Mouse (Mus musculus): Measurements from ENCODE around the gene G430095P16Rik.

Gene G430095P16Rik

DNA sequence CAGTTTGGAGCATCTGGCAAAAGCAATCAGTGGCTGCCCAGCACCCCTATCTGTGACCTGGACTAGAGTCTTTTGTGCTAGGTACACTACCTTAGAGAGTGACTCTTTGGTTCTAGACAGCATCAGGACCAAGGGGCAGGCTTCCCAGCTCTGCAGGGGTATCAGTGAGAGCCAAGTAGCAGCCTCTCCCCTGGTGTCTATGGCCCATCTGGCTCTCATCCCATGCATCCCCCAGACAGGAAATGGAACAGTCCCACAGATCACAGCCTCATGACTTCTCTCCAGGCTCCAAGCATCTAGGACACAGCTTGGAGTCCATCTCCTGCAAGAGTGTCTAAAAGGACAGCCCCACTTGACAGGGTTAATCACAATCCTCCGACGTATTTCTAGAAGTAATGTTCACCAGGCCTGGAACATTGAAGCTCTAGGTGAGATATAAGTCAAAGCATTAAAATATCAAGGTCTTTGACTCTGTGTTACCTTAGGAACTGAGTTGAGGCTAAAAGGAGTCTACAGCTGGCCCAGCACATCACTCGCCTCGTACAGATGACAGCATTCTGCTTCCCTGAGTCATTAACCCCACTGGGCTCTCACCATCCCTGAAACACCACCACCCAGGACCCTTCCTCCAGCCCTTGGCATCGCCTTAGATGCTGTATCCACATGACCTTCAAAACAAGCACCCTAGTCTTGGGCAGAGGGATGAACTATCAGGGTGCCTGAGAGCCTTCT lies 3.7 kb upstream of the G430095P16Rik start:
- DNase-seq (ENCODE audit: low read depth, low spot score) = no peak

DNA sequence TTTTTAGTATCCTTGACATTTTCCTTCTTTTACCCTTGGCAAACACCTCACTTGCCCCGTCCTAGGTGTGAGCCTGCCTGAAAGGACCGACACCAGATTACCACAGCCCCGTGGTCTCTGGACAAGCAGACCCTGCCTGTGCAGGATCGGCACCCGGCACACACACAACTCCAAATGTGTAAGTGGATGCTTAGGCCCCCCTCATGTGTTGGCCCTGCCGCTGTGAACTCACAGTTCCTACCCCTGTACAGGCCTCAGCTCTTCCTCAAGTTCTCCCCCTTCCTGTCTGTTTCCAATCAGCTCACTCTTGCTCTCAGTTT lies 317 bp upstream of the G430095P16Rik start:
- no peak for DNase-seq (ENCODE audit: low read depth, low spot score)

DNA sequence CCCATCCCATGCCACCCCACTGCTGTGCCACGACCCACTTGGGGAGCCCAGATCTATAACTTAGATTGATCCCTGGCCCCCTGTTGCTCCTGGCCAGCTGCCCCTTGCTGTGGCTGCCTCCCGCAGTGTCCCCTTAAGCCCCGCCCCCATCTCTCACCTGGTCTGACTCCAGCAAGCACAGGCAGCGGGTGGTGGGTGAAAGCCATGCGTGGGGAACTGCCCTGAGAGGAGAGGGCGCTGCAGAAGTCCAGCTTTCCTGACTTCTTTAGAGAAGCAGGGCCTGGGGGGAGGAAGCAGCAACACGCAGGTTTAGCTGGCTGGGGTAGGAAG lies 729 bp downstream of the G430095P16Rik start:
- no peak for DNase-seq (ENCODE audit: low read depth, low spot score)

DNA sequence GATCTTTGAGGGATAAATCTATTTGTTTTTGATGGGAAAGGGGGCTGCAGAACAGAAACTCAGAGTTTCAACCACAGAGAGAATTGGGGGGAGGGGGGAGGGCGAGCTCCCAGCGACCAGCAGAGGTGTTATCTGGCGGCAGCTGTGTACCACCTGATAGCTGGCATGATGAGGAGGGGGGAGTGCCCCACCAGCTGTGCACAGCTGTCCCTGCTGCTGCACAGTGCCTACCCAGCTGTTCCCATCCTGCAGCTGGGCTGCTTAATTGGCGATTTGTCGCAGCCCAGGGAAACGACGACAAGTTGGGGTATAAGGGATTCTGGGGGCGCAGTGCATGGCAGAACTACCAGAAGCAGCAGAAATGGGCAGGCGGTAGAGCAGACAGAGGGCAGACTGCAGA lies 1.9 kb downstream of the G430095P16Rik start:
- no peak for DNase-seq (ENCODE audit: low read depth, low spot score)

DNA sequence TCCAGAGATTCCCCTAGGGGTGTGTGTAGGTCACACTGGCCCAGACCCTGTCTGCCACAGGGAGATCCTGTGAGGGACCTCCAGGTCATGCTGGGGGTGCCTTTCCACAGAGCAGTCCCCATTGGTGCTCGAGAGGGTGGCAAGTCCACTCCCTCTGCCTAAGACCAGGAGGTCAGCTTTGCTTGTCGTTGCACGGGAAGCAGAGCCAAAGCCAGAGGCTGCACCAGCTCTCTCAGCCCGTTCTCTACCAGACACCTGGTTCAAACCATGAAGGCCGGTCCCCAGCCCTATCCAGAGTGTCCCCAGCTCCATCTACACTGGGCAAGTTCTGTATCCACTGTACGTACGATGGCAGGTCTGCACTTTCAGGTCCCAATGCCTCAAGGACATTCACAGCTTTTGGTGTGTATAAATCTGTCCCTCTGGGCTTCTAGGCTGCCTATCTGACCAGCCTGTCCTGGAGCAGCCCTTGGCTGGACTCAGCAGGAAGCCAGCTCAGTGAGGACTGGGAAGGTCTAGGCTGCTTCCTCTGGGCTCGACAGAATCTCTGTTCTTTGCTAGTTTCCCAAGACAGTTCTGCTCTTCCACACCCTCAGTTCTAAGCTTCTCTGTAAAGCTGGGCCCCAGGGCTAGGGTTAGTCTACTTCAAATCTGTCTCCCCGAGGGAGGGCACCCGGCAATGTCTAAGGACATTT lies 2.6 kb downstream of the G430095P16Rik start:
- DNase-seq (ENCODE audit: low read depth, low spot score) = no peak

DNA sequence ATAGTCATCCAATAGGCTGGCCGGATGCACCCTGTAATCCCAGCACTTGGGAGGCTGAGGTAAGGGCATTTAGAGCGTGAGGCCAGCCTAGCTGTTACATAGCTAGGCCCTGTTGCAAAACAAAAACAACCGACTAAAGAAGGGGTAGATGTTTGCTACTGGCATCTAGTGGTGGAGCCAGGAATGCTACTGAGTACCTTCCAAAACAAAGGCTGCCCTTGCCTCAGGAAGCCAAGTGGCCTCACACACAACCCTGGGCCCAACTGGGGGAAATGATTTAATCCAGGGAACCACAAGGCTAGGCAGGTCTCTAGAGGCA lies 3.1 kb downstream of the G430095P16Rik start:
- no peak for DNase-seq (ENCODE audit: low read depth, low spot score)

DNA sequence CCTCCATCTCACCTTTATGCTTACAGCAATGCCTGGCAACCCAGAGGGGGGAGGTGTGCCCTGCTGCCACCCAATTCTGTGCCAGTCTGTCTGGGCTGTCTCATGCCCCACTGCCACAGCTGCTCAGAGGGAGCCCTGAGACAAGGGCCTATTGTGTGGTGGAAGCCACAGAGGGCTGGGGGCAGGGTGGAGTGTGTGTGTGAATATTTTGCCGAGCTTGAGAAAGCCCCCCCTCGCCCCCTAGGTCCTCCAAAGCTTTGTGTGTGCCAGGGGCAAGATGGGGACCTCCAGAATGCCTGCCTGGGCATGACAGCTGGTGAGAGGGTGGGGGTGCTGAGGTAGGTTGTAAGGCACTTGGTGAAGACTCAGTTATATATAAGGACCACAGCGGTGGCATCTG lies 5.7 kb downstream of the G430095P16Rik start:
- no peak for DNase-seq (ENCODE audit: low read depth, low spot score)

DNA sequence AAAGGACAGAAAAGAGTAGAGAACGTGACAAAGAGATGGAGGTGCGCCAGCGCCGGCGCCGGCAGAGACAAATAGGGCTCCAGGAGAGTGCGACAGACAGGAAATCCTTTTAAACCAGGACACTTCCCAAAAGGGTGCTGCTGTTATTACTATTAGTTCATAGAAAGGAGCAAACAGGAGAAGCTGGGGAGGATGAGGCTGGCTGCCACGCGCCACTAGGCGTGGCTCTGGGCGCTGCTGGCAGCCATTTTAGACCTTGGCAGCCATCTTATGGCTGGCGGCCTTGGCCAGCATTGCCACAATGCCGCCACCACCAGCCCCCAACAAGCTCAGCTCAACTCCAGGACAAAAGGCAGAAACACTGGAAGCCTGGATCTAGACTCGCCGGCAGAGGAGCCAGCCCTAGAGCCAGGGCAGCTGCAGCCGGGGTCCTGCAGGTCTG lies 7.1 kb downstream of the G430095P16Rik start:
- no peak for DNase-seq (ENCODE audit: low read depth, low spot score)

DNA sequence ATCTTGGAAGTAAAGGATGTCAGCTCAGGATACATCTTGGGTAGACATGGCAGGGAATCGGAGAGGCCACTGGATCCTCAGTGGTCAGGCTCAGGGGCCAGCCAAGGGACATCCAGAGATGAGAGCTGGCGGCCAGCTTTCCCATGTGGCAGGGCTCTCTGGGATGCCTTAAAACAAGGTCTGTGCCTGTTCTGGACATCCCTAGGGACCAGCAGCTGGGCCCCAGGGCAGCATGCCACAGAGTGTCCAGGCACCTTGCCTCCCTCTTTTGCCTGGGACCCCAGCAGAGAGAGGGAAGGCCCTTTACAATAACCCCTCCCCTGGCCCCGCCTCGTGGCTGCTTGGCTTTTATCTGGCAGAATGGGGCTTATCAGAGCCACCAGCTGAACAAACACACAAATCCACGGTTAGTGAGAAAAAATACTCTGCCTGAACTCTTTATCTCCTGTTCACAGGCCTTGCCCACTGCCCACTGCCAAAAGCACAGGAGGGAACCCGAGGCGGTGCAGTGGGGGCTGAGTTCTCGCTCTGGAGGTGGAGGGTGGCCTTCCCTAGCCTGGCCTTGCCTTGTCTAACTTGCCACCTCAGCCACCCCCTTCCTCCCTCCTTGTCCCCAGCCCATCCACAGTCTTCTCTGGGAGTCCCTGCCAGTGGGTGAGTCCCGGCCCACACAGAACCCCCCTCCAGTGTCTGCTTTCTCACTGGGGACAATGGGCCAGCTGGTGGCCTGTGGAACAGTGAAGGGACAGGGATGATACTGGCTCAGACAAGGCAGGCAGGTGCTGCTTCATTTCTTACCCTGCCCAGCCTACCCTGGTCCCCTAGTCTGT lies 7.9 kb downstream of the G430095P16Rik start:
- no peak for DNase-seq (ENCODE audit: low read depth, low spot score)

DNA sequence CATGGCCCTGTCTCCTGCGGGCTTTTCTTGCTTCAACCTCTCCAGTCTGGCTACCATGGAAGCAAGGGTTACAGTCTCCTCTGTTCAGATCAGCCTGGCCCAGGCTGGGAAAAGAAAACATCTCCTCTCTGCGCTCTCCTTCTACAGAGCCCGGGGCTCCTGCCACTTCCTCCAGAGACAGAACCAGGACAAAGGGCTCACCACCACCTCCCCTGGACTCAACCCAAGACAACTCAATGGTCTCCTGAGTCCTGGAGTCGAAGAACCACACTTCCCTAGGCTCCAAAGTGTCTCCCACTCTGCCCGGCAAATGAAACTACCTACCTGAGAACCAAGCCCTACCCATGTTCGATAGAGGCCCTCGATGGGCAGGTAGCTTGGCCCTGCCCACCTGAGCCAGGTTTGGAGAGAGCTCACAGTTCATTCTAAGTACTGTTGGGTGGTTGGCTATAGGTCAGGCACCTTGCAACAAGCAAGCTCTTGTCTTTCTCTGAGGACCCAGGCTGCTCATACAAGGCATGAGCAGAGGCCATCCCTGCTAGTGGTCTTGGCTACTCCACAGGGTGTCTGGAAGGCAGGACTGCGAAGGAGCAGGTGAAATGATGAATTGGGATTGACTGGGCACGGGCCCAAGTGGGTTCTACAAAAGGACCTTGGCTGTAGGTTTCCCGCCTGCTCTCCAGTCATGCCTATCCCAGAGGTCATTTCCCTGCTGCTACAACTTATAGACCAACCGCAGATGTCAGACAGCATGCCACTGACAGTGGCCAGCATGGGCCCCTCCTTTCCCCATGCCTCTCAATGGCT lies 8.8 kb downstream of the G430095P16Rik start:
- DNase-seq (ENCODE audit: low read depth, low spot score) = no peak

DNA sequence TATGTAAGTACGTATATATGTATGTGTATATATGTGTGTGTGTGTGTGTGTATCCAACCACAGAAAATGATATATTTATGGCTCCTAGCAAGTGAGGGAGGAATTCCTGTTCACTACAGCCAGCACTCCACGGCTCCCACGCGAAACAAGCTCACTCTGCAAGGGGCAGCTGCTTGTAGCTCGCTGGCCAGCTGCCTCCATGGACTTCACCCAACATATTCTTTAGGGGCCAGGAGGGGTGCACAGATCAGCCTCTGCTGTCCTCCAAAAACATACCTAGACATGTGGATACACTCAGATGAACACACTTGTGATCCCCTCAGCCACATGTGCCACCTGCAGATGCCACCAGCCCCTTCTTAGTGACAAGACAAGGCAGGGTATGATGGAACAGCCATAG lies 9.7 kb downstream of the G430095P16Rik start:
- no peak for DNase-seq (ENCODE audit: low read depth, low spot score)

DNA sequence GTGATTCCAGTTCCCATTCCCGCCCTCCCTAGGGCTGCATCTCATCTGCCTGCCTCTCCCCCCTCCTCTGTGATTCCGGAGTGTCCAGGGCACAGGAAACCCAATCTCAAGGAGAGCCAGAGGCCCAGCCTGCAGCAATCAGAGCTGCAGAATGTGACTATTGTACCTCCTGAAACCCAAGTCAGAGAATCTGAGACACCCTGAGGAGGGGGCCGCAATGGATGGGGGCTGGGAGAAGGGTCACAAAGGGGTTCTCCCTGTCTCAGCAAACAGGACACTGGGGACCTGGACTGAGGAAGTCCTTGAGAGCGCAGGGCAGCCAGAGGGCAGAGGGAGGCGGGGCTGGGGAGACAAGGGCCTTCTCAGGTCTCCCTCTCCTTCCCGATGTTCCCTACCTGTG lies 10.2 kb downstream of the G430095P16Rik start:
- no peak for DNase-seq (ENCODE audit: low read depth, low spot score)

DNA sequence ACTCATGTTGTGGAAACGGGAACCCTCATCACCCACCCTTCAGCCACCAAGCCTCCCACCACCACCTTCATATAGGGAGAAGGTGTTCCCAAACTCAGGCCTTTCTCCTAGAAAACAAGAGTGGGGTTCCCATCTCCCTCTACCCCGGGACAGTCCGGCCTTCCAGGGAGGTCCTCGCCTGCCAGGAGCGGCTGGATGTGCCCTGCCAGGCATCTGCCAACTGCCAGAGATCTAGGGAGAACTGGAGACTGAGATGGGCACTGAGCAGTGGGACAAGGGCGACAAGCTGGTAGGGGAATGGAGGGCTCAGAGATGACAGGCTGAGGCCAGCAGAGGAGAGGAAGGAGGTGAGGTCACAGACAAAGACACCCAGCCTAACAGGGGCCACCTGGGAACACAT lies 11.2 kb downstream of the G430095P16Rik start:
- no peak for DNase-seq (ENCODE audit: low read depth, low spot score)

DNA sequence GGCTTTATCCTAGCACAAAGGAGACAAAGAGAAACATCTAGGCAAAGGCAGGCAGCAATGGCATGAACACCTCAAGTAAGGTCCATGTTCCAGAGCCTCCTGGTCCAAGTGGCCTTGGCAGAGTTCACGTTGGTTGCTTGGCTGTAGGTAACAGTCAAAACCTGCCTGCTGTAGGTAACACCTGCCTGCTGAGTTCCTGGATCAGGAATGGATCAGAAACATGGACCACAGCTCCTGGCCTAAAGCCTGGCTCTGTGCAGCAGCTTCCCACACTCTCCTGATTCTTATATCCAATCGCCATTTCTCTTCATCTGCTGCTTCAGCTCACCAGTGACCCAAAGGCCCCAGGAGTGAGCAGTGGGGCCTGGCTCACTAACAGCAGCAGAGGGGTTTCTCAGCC lies 11.9 kb downstream of the G430095P16Rik start:
- no peak for DNase-seq (ENCODE audit: low read depth, low spot score)

DNA sequence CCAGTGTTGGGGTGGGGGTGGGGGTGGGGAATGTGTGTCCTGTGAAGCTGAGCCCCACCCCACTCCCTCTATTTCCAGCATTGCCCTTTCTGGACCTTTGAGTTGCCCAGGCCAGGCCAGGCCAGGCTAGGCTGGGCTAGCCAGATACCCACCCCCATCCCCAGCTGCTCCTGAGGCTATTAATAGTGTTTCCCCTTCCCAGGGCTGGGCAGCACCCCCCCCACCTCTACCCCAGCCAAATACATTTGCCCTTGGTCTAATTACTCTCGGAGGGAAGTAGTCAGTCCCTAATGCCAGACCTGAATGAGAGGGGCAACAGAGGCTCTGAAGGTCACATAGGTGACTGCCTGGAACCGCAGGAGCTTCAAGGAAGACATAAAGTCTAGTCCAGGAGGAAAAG lies 12.8 kb downstream of the G430095P16Rik start:
- no peak for DNase-seq (ENCODE audit: low read depth, low spot score)

DNA sequence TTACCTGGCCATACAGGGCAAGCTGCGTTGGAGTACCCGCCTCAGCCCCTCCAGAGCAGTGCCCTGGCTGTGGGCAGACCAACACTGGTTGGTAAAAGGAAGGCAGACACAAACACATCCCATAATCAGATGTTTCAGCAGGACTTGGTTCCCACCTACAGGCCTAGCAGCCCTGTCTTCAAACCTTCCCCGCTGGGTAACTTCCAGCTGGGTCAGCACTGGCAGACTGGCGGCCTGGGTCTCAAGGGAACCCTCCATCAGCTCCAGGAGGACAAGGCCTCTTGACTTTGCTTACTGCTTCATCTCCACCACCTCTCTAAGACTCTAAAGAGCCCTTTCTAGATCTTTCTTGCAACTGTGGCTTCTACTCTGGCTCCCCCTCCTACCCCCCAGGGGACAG lies 13.7 kb downstream of the G430095P16Rik start:
- DNase-seq (ENCODE audit: low read depth, low spot score) = no peak

DNA sequence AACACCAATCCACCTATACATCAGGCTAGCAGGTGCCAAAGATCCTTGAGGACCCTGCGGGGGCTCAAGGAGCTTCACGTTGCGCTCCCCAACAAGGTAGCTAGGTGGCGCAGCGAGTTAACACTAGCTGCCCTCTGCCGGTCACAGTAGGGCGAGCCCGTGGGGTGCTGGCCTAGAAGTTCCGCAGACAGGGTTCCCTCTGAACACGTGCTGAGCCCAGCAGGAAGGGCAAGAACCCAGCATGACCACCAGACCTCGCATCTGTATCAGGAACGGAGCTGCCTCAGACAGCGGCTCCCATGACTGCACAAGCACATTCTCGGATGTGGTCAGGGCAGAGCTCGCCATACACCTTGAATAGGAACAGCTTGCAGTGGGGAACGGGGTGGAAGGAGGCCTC lies 14.8 kb downstream of the G430095P16Rik start:
- no peak for DNase-seq (ENCODE audit: low read depth, low spot score)

DNA sequence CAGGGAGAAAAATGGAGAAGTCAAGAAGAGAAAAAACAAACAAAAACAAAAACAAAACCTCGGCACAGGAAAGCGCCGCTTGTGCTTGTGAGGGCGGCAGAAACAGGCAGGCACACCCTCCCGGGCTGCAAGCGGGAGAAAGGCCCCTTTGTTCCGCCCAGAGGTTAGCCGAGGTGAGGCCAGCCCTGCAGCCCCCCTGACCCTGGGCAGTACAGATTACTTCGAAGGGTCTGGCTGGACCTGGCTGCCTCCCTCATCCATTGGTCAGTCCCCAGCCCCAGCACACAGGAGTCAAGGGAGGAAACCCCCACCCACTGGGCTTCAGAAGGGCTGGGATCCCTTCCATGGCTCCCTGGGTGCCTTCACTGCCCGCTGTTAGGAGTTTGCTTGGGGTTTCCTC lies 15.5 kb downstream of the G430095P16Rik start:
- DNase-seq (ENCODE audit: low read depth, low spot score) = no peak

DNA sequence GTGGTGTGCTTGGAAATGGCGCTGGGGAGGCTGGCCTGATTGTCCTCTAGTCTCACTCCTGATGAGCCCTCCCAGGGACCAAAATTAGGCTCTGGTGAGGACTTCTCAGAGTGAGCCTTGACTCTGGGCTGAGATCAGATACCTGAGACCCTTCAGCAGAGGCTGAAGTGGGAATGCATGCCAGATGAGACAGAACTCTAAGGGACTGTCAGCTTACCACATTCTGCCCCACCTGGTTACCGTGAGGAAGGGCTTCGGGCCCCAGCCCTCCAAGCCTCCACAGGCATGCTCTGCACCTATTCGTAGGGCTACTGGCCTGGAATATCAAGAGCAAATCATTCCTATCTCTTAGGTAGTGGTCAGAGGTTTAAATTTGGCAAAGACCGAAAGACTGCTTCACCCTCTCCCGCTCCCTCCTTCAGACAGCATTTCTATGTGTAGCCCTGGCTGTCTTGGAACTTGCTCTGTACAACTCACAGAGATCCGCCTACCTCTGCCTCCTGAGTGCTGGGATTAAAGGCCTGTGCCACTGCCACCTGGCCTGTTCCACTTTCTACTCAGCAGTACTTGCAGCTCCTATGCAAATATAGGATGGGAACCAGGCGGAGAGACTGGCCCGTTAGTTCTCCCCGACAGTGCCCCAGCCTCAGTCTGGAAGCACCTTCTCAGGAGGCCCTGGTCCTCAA lies 16.1 kb downstream of the G430095P16Rik start:
- DNase-seq (ENCODE audit: low read depth, low spot score) = no peak

DNA sequence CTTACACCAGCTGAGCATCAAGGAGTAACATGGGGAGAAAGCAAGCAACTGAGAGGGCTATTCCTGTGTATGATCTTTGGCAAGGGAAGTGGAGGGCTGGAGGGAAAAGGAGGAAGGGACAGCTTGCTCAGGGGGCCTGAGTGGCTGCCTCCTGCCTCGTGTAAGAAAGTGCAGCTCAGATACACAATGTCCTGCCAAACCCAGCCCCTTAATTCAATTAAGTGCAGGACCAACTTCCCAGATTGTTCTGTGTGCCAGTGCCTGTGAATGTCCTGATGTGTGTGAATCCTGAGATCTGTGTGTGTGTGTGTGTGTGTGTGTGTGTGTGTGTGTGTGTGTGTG lies 16.6 kb downstream of the G430095P16Rik start:
- DNase-seq (ENCODE audit: low read depth, low spot score) = no peak
